Mouse (Mus musculus) intestine, embryonic 15.5 days (tissue): ENCODE results near the gene Tigit. TPM values are rescaled to one million over a fixed set of nuclear protein-coding genes. Genes with fewer than 3 reads are reported as not detected.

Source experiments
- ATAC-seq: fragments of 200-750 bp; cut with Nextera tagmentation; 2 replicates; pipeline ENCODE4 v1.8.0; 2017; ENCODE audit warnings: moderate TSS enrichment, moderate library complexity
- H3K27ac ChIP-seq: fragments of 300-500 bp; sonication (generic); 2 replicates; pipeline ENCODE4 v1.5.1; 2015; ENCODE audit warnings: mild to moderate bottlenecking, inconsistent platforms
- H3K27me3 ChIP-seq: fragments of 300-500 bp; sonication (generic); replicated peaks from 2 replicates; pipeline ENCODE4 v1.6.1; 2015; ENCODE audit warnings: inconsistent platforms
- H3K36me3 ChIP-seq: fragments of 300-500 bp; sonication (generic); 2 replicates; pipeline ENCODE4 v1.6.1; 2015; ENCODE audit warnings: inconsistent platforms
- H3K4me1 ChIP-seq: fragments of 300-500 bp; sonication (generic); replicated peaks from 2 replicates; pipeline ENCODE4 v1.6.1; 2015; ENCODE audit warnings: inconsistent platforms
- H3K4me2 ChIP-seq: fragments of 300-500 bp; sonication (generic); replicated peaks from 2 replicates; pipeline ENCODE4 v1.6.1; 2015; ENCODE audit warnings: mild to moderate bottlenecking, inconsistent platforms
- H3K4me3 ChIP-seq: fragments of 300-500 bp; sonication (generic); replicated peaks from 2 replicates; pipeline ENCODE4 v1.5.1; 2015; ENCODE audit warnings: inconsistent platforms
- H3K9ac ChIP-seq: fragments of 300-500 bp; sonication (generic); 2 replicates; pipeline ENCODE4 v1.6.1; 2015; ENCODE audit warnings: inconsistent platforms
- H3K9me3 ChIP-seq: fragments of 300-500 bp; sonication (generic); 2 replicates; pipeline ENCODE4 v1.6.1; 2016; ENCODE audit warnings: inconsistent platforms
- WGBS: fragments of 180-500 bp; shearing (Covaris S2); methylation state at CpG from one replicate; pipeline ENCODE4 v1.1.7; 2015; 5-methylcytosine and 5-hydroxymethylcytosine counted together
- polyA plus RNA-seq: library from polyadenylated mRNA; unstranded; fragments of >200 nt; fragmentation: Nextera tagmentation; extraction: Ambion mirVana; gene quantifications from 2 replicates; pipeline ENCODE4 v1.2.1, GENCODE M21; 2015

The Tigit gene
- polyA plus RNA-seq = not detected in 2 replicates

DNA sequence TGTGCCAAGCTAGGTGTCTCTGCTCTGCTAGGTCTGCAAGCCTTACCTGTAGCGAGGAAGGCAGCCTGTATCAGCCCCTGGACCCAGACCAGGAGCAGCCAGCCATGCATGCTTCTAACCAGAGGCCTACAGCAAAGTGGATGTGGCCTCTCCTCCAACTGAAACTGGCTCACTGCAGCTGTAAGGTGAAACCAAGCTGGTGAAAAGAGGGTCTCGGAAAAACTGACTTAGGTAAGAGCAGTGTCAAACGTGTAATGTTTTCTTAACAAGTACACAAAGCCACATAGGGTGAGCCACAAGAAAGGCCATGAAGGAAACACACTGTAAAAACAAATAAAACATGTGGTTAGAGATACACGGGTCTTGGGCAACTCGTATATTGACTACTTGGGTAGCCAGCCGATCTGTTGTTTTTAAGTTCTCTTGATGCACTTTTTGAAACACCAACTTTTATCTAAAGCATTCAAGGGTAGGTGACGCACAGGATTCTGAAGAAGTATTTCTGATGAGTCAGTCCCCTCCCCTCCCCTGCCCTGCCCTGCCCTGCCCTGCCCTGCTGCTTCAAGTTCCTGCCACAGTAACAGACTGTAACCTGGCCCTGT lies at the start of gene Tigit:
TSS of gene Tigit (minus strand) at position 169 of the 602 bp plus-strand sequence.
- Histone ChIP-seq H3K27me3 (no peaks in the 10 kb centered on the region), H3K4me3 (no peak within 1 kb of the TSS), H3K27ac (no peak within 1 kb of the TSS), H3K9me3 (no peaks in the 10 kb centered on the region), H3K4me1 (no peaks in the 10 kb centered on the region), H3K4me2 (no peak within 1 kb of the TSS), H3K36me3 (no peaks in the 10 kb centered on the region), H3K9ac (no peak within 1 kb of the TSS)
- no peak for ATAC-seq
- WGBS = 68% methylated on average over 7 of the region's 7 CpGs

DNA sequence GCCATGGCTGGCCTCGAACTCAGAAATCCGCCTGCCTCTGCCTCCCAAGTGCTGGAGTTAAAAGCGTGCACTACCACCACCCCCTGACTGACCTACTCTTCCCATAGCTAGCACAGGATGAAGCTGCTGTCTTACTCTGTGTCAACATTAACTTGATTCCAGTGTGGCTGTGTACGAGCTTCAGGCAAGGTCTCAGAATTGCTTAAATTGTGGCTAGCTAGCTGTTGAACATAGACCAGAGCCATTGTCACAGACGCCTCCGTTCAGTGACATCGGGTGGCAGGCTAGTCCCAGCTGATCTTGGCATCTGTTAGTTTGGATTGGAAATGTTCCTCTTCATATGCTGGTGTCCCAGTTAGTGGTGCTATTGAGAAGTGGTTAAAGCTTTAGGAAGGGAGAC lies 47.4 kb upstream of the Tigit start:
- Histone ChIP-seq H3K9ac (no peak overlapping the region), H3K36me3 (no peaks in the 10 kb centered on the region), H3K9me3 (no peaks in the 10 kb centered on the region), H3K27ac (no peak overlapping the region), H3K4me1 (no peaks in the 10 kb centered on the region), H3K27me3 (no peaks in the 10 kb centered on the region), H3K4me3 (no peak overlapping the region), H3K4me2 (no peak overlapping the region)
- no peak for ATAC-seq
- WGBS = 92% methylated on average over 7 of the region's 7 CpGs

DNA sequence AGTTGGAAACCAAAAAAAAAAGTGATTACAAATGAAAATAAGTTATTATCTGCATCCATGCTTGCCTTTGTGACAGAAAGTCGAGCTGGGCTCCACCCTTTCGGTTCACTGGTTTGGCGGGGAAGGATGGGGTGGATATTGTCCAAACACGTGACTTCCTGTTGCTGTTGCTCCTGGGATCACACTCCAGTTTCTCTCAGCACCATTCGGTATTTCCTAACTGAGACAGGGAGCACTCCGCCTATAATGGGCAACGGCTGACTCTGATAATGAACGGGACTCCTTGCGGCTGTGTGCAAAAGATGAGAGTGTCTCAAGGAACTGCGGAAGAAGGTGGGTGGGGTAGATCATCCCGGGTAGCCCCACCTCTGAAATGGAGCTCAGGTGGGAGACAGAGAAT lies 46.7 kb upstream of the Tigit start:
- H3K9me3 ChIP-seq = no peaks in the 10 kb centered on the region
- no peak overlapping the region for H3K27ac ChIP-seq
- H3K36me3 ChIP-seq = no peaks in the 10 kb centered on the region
- no peak overlapping the region for H3K4me2 ChIP-seq
- no peak overlapping the region for H3K9ac ChIP-seq
- H3K27me3 ChIP-seq = no peaks in the 10 kb centered on the region
- ATAC-seq = no peak
- no peak overlapping the region for H3K4me3 ChIP-seq
- no peaks in the 10 kb centered on the region for H3K4me1 ChIP-seq
- 81% methylated on average over 11 of the region's 11 CpGs for WGBS

DNA sequence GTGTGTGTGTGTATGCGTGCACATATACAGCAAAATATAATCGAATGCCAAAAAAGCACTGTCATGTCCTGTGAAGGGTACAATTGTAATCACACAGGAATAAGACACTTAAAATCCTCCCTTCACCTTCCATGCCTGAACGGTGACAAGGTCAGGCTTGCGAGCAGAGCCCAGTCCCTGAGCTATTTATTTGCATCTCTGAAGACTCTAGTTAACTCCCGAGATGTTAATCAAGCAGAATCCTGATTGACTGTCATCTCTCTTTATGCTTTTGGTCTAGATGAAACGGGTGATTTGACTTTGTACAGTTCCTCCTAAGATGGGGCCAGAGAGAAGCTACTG lies 46.2 kb upstream of the Tigit start:
- no peaks in the 10 kb centered on the region for H3K4me1 ChIP-seq
- no peak for ATAC-seq
- H3K27me3 ChIP-seq = no peaks in the 10 kb centered on the region
- no peak overlapping the region for H3K4me3 ChIP-seq
- H3K27ac ChIP-seq = no peak overlapping the region
- no peak overlapping the region for H3K4me2 ChIP-seq
- no peak overlapping the region for H3K9ac ChIP-seq
- H3K9me3 ChIP-seq = no peaks in the 10 kb centered on the region
- 74% methylated on average over 6 of the region's 6 CpGs for WGBS
- H3K36me3 ChIP-seq = no peaks in the 10 kb centered on the region

DNA sequence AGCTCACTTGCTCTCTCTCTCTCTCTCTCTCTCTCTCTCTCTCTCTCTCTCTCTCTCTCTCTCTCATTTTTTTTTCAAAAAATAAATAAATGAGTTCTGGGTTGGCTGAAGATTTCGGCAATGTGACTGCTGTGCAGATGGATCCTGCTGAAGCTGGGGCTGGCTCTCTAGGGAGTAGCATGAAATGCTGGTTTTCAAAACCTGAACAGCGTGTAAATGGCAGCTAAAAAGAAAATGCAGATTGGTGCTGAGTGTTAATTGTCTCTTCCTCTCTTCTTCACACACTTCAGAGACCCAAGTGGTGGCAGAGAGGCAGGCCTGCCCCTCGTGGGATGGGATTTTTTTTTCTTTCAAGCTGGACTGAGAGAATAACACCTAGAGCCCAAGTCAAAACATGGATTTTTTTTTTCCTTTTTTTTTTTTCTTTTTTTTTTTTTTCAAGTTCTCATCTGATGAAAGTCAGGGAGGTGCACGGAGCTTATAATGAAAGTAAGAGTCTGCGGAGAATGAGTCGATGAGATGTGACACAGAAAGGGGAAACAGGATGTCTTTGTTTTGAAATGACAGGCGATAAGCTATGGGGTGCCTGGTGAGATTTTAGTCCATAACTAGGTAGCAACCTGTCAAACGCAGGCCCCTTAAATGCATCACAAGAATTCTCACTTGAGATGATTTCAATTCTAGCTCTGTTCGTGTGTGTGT lies 45.6 kb upstream of the Tigit start:
- Histone ChIP-seq H3K4me2 (no peak overlapping the region), H3K4me3 (no peak overlapping the region), H3K27me3 (no peaks in the 10 kb centered on the region), H3K27ac (no peak overlapping the region), H3K9me3 (no peaks in the 10 kb centered on the region), H3K36me3 (no peaks in the 10 kb centered on the region), H3K4me1 (no peaks in the 10 kb centered on the region), H3K9ac (no peak overlapping the region)
- ATAC-seq = no peak
- 58% methylated on average over 9 of the region's 9 CpGs for WGBS

DNA sequence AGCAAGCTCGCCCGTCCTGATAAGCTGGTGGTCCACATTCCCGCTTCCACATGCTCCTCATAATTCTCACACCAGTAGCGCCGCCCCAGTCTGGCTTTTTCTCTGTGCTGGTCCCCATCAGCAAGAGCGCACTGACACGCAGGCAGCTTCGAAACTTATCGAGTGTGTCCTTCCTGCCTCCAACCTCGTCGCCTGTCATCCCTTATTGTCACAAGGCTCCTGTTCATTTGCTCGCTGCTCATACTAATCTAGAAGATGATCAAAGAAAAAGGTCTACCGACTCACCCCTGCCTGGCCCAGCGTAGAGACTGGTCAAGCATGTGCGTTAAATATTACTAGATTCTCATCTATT lies 45.1 kb upstream of the Tigit start:
- WGBS = 69% methylated on average over 15 of the region's 15 CpGs
- Histone ChIP-seq H3K4me3 (no peak overlapping the region), H3K4me2 (no peak overlapping the region)

DNA sequence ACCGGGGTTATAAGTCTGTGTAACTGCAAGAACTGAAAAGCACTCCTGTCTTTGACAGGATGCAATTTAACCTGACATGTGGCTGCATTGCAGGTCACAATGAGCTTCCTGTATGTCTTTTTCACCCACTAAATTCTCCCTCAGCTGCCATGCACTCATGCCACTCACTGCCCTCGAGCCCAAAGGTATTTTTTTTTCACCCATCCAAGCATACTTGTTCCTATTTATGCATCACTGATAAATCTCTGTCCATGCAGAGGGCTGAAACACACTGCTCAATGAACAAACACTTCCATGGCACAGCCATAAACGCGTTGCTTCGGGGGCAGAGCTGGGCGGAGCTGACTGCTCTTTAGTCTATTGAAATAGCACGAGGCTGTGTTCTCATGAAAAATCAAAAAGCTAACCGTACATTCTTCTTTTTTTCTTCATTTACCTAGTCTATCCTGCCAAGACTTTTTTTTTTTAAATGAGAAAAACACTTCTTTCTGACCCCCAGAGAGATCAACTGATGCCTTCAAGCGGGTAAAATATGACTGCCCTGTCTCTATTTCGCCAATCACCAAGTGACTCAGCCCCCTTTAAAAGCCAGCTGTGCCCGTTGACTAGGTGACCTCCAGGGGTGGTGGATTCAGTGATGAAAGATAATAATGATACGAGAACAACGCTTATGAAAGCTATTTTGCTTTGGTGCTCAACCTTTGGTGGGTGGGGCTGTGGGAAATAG lies 44.6 kb upstream of the Tigit start:
- H3K4me2 ChIP-seq = no peak overlapping the region

More for the DNA sequence above, 45.1 kb upstream of the Tigit start:
- H3K36me3 ChIP-seq = no peaks in the 10 kb centered on the region
- no peaks in the 10 kb centered on the region for H3K9me3 ChIP-seq
- no peak overlapping the region for H3K9ac ChIP-seq
- no peaks in the 10 kb centered on the region for H3K4me1 ChIP-seq
- H3K27me3 ChIP-seq = no peaks in the 10 kb centered on the region
- no peak overlapping the region for H3K27ac ChIP-seq
- ATAC-seq = no peak

DNA sequence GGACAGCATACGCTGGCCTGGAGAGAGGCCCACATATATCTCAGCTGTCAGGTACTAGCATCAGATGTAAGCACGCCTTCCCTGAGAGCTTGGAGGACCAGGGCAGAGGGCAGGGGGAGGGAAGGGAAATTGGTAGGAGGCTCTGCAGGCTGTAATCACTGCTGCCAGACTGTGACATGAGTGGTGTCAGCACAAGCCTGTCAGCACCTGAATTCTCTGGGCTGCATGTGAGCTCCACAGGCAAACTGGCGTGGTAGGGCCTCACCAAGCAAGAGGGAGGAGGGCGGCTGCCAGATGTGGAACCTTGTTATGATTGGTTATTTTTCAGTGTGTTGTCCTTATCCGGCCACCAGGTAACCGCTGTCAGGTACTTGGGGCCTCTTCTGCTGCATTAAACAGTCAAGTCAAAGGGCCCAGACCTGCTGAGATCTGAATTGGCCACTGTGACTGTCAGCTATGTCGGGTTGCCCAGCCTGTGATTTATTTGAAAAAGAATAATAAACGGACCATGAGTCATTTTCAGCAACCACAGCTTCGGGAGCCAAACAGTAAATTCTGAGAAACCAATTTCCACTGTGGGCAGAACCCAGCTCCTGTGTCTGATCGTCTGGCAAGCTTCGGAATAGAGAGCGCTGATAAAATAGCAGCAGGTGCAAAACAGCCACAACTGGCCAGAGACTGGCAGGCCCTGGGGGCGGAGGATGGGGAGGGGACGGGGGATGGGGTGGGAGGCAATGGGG lies 38.0 kb upstream of the Tigit start:
- H3K27me3 ChIP-seq = no peaks in the 10 kb centered on the region
- no peak for ATAC-seq
- no peak overlapping the region for H3K27ac ChIP-seq
- H3K4me2 ChIP-seq = no peak overlapping the region
- H3K9me3 ChIP-seq = no peaks in the 10 kb centered on the region
- 61% methylated on average over 14 of the region's 14 CpGs for WGBS
- no peak overlapping the region for H3K4me3 ChIP-seq
- H3K4me1 ChIP-seq = no peaks in the 10 kb centered on the region
- H3K36me3 ChIP-seq = no peaks in the 10 kb centered on the region
- no peak overlapping the region for H3K9ac ChIP-seq

More for the DNA sequence above, 44.6 kb upstream of the Tigit start:
- Histone ChIP-seq H3K27me3 (no peaks in the 10 kb centered on the region), H3K27ac (no peak overlapping the region), H3K9ac (no peak overlapping the region), H3K9me3 (no peaks in the 10 kb centered on the region), H3K36me3 (no peaks in the 10 kb centered on the region), H3K4me1 (no peaks in the 10 kb centered on the region), H3K4me3 (no peak overlapping the region)
- no peak for ATAC-seq
- WGBS = 63% methylated on average over 13 of the region's 13 CpGs

DNA sequence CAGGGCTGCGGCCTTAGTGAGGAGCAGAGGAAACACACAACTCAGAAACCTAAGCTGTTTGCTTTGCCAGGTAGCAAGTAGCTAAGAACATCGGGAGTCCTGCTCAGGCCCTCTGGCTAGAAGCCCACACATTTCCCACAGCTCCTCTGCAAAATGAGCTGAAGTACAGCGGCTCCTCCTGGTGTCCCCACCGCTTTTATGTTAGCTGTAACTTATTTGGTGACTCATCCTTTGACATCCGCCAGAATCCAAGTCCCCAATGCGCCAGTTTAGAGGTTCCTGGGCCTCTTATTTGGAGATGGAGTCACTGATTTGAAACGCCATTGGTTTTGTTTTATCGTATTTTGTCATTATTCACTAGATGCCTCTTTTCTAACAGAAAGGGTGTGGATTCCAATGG lies 36.6 kb upstream of the Tigit start:
- Histone ChIP-seq H3K4me2 (no peak overlapping the region), H3K36me3 (no peaks in the 10 kb centered on the region), H3K4me1 (no peaks in the 10 kb centered on the region), H3K9ac (no peak overlapping the region), H3K27ac (no peak overlapping the region), H3K27me3 (no peaks in the 10 kb centered on the region), H3K4me3 (no peak overlapping the region), H3K9me3 (no peaks in the 10 kb centered on the region)
- WGBS = 86% methylated on average over 8 of the region's 8 CpGs
- no peak for ATAC-seq

DNA sequence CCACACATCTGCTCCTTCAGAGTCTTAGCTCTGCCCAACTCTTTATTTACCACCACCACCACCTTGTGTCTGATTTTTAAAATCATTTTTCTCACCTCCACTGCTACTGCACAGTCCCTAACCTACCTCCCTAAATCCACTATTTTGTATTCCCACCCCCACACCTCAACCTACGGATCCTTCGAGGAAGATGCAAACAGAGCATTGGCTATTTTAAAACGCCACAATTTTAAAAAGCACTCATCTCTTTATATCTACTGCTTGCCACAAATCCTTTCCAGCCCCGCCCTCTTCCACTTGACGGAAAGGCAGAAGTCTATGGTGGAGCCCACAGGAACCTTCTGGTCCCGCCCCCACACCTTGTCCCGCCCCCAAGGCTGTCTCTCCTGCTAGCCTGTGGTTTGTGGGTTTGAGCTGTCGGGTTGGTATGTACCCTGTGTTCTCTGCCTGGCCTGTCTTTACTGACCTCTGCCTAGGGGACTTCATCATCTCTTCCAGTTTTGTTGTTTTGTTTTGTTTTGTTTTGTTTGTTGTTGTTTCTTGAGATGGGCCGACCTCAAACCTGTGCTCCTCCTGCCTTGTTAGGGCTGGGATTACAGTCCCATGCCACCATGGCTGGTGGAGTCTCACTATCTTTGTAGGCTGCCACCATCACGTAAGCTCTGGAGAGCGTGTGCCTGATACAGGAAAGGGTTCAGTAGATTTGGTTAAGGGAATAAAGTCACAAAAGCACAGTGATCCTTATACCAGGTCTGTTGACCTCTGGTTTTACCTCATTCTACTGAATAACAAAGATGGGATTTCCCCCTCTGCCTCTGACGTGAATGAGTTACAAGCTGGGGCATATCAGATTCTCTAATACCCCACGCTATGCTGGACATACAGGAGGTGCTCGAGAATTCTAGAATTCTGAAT lies 35.0 kb upstream of the Tigit start:
- no peaks in the 10 kb centered on the region for H3K4me1 ChIP-seq
- no peak for ATAC-seq
- no peaks in the 10 kb centered on the region for H3K36me3 ChIP-seq
- no peaks in the 10 kb centered on the region for H3K27me3 ChIP-seq
- no peak overlapping the region for H3K4me3 ChIP-seq
- WGBS = 75% methylated on average over 14 of the region's 14 CpGs
- H3K4me2 ChIP-seq = no peak overlapping the region
- no peaks in the 10 kb centered on the region for H3K9me3 ChIP-seq
- no peak overlapping the region for H3K27ac ChIP-seq
- H3K9ac ChIP-seq = no peak overlapping the region

DNA sequence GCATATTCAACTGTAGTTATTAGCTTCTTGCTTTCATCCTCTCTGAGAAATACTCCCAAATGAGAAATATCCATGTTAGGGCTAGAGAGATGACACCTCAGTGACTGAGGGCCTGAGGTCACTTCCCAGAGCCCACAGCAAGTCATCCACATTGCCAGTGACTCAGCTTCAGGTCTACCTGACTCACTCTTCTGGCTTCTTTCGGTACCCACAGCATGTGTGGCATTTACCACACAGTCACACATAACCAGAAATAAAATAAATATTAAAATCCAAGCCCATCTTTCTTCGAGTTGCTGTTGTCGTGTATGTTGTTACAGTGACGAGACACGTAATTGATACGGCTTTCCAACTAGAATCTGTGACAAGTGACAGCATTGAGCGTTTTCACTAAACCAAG lies 33.8 kb upstream of the Tigit start:
- ATAC-seq = no peak
- Histone ChIP-seq H3K4me3 (no peak overlapping the region), H3K4me1 (no peaks in the 10 kb centered on the region), H3K9me3 (no peaks in the 10 kb centered on the region), H3K4me2 (no peak overlapping the region), H3K27me3 (no peaks in the 10 kb centered on the region), H3K27ac (no peak overlapping the region), H3K9ac (no peak overlapping the region), H3K36me3 (no peaks in the 10 kb centered on the region)
- WGBS = 91% methylated on average over 7 of the region's 7 CpGs

DNA sequence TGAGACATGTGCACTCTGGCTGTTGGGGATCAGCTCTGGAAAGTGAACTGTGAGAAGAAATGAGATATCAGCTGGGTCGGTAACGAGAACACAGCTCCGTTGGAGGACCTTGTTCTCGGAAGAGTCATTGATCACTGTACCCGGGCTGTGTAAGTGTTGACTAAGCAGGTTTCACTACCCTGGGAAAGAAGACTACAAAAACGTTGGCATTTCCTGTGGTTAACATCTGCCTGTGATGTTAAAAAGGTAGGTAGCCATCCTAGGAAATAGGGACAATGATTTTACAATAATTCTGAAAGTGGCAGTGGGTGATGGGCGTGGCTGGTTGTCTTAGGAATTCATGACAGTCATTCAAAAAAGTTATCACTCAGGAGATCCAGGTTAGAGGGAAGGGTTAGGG lies 31.9 kb upstream of the Tigit start:
- WGBS = 76% methylated on average over 7 of the region's 7 CpGs
- no peaks in the 10 kb centered on the region for H3K4me1 ChIP-seq
- no peak for ATAC-seq

More for the DNA sequence above, 31.9 kb upstream of the Tigit start:
- Histone ChIP-seq H3K9me3 (no peaks in the 10 kb centered on the region), H3K4me3 (no peak overlapping the region), H3K9ac (no peak overlapping the region), H3K27ac (no peak overlapping the region), H3K27me3 (no peaks in the 10 kb centered on the region), H3K36me3 (no peaks in the 10 kb centered on the region), H3K4me2 (no peak overlapping the region)
